Mouse (Mus musculus): ENCODE measurements around the gene Smpd2. TPM values are rescaled to one million over a fixed set of nuclear protein-coding genes. Genes with fewer than 3 reads are reported as not detected.

The Smpd2 gene
- 67.9 and 72.7 TPM in 2 replicates for polyA plus RNA-seq (2012; rRNA removed)

DNA sequence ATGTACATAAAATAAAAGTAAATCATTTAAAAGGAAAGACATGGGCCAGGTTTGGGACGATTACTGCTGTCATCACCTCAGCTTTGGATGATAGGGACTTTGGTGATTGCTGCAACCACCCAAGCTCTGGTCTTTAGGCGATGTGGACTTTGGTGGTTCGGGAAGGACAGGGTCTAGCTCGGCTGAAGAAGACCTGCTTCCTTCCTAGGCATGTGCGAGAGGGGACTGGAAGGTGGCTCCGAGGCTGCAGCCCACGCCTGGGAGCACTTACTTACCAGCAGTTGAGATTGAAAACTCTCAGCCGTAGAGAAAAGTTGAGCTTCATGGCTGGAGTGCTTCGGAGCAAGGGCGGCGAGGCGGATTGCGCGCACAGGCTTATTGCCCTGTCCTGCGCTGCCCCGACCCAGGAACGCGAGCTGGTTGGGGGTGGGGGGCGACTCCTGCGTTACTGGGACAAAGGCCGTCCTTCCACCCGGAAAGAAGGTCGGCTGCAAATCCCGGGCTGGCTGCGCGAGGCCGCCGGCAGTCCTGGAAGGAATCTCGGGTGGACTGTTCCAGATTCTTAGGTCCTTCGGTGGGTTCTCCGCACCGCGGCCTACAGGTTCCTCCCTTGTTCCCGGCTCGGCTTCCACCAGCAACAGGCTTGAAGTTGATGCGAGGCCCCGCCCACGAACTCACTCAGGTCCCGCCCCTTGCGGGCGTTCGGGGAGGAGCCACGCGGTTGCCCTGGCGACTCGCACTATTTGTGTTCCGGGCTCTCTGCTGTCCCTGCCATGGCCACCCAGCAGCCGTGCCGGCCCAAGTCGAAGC, at the start of gene Smpd2, which contains the start of gene Ppil6:
Gene Smpd2 (minus strand): TSS at position 662 of the 810 bp plus-strand sequence.
Gene Ppil6 (plus strand): TSS at position 732 of the 810 bp plus-strand sequence.
- TF ChIP-seq CTCF (IDR thresholded peaks at IDR 0.05; ENCODE audit: insufficient read depth, low read length) (no peak), POLR2A (IDR thresholded peaks at IDR 0.05; ENCODE audit: borderline replicate concordance, extremely low read depth, low read depth, low read length) (peak; percentile 73; the same call in 1 of the 2 replicates)
- WGBS = under 1% methylated on average over 50 of the region's 50 CpGs
- H3K4me1 ChIP-seq (ENCODE audit: control insufficient read depth, insufficient read depth, low read length) = peaks cover 14% of the 10 kb centered on the region
- peak within 1 kb of the TSS; percentile 81 for H3K4me3 ChIP-seq (replicated peaks; ENCODE audit: extremely low read depth, low read depth, low read length)
- DNase-seq = peak; percentile 97

- 94% methylated on average over 4 of the region's 4 CpGs for WGBS
- TF ChIP-seq CTCF (IDR thresholded peaks at IDR 0.05; ENCODE audit: insufficient read depth, low read length) = no peak
- TF ChIP-seq POLR2A (IDR thresholded peaks at IDR 0.05; ENCODE audit: borderline replicate concordance, extremely low read depth, low read depth, low read length) = no peak
- Histone ChIP-seq H3K4me1 (ENCODE audit: control insufficient read depth, insufficient read depth, low read length) (no peaks in the 10 kb centered on the region), H3K4me3 (replicated peaks; ENCODE audit: extremely low read depth, low read depth, low read length) (no peak overlapping the region)
- DNase-seq = no peak
These were observed 48.8 kb upstream of the Smpd2 start for GRCm38 (mm10) chr10:41538986-41539385.

GRCm38 (mm10) chr10:41537983-41538330, 47.8 kb upstream of the Smpd2 start:
- TF ChIP-seq CTCF (IDR thresholded peaks at IDR 0.05; ENCODE audit: insufficient read depth, low read length) (no peak), POLR2A (IDR thresholded peaks at IDR 0.05; ENCODE audit: borderline replicate concordance, extremely low read depth, low read depth, low read length) (no peak)
- H3K4me1 ChIP-seq (ENCODE audit: control insufficient read depth, insufficient read depth, low read length) = no peaks in the 10 kb centered on the region
- DNase-seq = no peak
- WGBS = 96% methylated on average over 3 of the region's 3 CpGs
- H3K4me3 ChIP-seq (replicated peaks; ENCODE audit: extremely low read depth, low read depth, low read length) = no peak overlapping the region

DNA sequence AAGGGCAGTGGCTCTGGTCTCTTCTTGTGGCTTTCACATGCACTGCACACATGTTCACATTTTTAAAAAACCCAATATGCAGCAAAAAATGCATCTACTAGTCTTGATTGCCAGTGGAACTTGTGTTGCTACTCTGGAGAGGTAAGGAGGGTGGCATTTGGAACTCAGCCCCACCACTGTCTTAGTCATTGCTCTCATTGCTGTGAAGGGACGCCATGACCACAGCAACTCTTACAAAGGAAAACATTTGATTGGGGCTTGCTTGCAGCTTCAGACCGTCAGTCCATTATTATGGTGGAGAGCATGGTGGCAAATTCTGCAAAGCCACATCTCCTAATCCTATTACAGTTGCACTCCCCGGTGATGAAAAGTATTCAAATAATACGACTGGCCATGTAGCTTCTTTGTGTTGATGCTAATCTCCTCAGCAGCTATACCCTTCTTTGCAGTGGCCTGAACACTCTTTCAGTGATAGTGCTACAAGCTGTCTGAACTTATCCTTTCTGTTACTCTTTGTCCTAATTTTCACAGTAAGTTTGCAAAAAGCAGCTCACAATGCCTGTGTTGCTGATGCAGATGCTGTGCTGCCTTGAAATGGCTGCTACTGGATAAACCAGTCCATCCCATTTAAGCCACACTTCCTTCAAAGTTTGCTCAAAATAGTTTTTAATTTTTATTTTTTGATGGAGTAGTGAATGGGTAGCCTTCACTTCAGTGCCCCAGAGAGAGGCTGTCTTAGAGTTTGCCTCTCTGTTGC, 47.2 kb upstream of the Smpd2 start:
- Histone ChIP-seq H3K4me1 (ENCODE audit: control insufficient read depth, insufficient read depth, low read length) (no peaks in the 10 kb centered on the region), H3K4me3 (replicated peaks; ENCODE audit: extremely low read depth, low read depth, low read length) (no peak overlapping the region)
- no peak for DNase-seq
- no peak for TF ChIP-seq POLR2A (IDR thresholded peaks at IDR 0.05; ENCODE audit: borderline replicate concordance, extremely low read depth, low read depth, low read length)
- no peak for TF ChIP-seq CTCF (IDR thresholded peaks at IDR 0.05; ENCODE audit: insufficient read depth, low read length)
- 93% methylated on average over 4 of the region's 4 CpGs for WGBS

DNA sequence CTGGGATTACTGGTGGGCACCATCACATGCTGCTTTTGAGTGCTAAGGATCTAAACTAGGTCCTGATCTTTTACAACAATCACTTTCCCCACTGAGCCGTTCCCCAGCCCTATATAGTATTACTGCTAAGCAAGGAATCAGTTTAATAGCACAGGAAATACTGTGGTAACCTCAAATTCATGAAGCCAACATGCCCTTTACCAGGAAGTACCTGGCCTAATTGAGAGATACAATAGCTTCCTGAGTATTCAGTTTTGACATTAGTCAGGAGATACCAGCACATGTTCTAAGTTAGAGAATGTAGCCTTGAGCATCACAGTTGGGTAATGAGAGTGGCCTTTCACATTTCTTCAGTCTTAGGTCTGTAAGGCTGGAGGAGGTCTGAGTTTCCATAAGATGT, 46.5 kb upstream of the Smpd2 start:
- TF ChIP-seq CTCF (IDR thresholded peaks at IDR 0.05; ENCODE audit: insufficient read depth, low read length) (no peak), POLR2A (IDR thresholded peaks at IDR 0.05; ENCODE audit: borderline replicate concordance, extremely low read depth, low read depth, low read length) (no peak)
- no peak overlapping the region for H3K4me3 ChIP-seq (replicated peaks; ENCODE audit: extremely low read depth, low read depth, low read length)
- no peak for DNase-seq
- WGBS = 91% methylated on average over 1 of the region's 1 CpGs
- H3K4me1 ChIP-seq (ENCODE audit: control insufficient read depth, insufficient read depth, low read length) = no peaks in the 10 kb centered on the region

GRCm38 (mm10) chr10:41535991-41536390, 45.8 kb upstream of the Smpd2 start:
- TF ChIP-seq POLR2A (IDR thresholded peaks at IDR 0.05; ENCODE audit: borderline replicate concordance, extremely low read depth, low read depth, low read length) (no peak), CTCF (IDR thresholded peaks at IDR 0.05; ENCODE audit: insufficient read depth, low read length) (no peak)
- DNase-seq = no peak
- WGBS = 94% methylated on average over 2 of the region's 2 CpGs
- Histone ChIP-seq H3K4me1 (ENCODE audit: control insufficient read depth, insufficient read depth, low read length) (no peaks in the 10 kb centered on the region), H3K4me3 (replicated peaks; ENCODE audit: extremely low read depth, low read depth, low read length) (no peak overlapping the region)

DNA sequence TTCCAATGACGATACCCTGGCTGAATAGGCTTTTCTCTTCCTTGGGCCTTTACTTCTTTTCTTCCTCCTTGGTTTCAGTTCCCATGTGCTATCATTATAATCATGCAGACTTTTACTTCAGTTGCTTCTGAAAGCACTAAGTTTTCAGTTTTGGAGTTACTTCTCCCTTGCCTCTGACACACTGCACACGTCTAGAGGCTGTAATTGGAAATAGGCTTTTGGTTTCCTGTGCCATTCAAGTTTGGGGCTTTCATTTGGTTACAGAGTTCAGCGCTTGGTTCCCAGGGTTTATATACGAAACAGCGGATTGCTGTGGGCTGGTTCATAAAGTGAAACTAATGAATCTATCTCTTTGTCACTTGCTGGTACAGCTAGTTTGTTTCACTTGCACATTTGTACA, 39.8 kb upstream of the Smpd2 start:
- Histone ChIP-seq H3K4me1 (ENCODE audit: control insufficient read depth, insufficient read depth, low read length) (peaks cover 3% of the 10 kb centered on the region; the same call in 1 of the 2 replicates), H3K4me3 (replicated peaks; ENCODE audit: extremely low read depth, low read depth, low read length) (no peak overlapping the region)
- WGBS = 85% methylated on average over 5 of the region's 5 CpGs
- no peak for DNase-seq
- no peak for TF ChIP-seq POLR2A (IDR thresholded peaks at IDR 0.05; ENCODE audit: borderline replicate concordance, extremely low read depth, low read depth, low read length)
- TF ChIP-seq CTCF (IDR thresholded peaks at IDR 0.05; ENCODE audit: insufficient read depth, low read length) = no peak

GRCm38 (mm10) chr10:41525696-41526095, 35.5 kb upstream of the Smpd2 start:
- 64% methylated on average over 1 of the region's 1 CpGs for WGBS
- TF ChIP-seq CTCF (IDR thresholded peaks at IDR 0.05; ENCODE audit: insufficient read depth, low read length) (no peak), POLR2A (IDR thresholded peaks at IDR 0.05; ENCODE audit: borderline replicate concordance, extremely low read depth, low read depth, low read length) (no peak)
- H3K4me1 ChIP-seq (ENCODE audit: control insufficient read depth, insufficient read depth, low read length) = peaks cover 13% of the 10 kb centered on the region
- H3K4me3 ChIP-seq (replicated peaks; ENCODE audit: extremely low read depth, low read depth, low read length) = no peak overlapping the region
- no peak for DNase-seq

- peaks cover 13% of the 10 kb centered on the region for H3K4me1 ChIP-seq (ENCODE audit: control insufficient read depth, insufficient read depth, low read length)
- no peak overlapping the region for H3K4me3 ChIP-seq (replicated peaks; ENCODE audit: extremely low read depth, low read depth, low read length)
- TF ChIP-seq CTCF (IDR thresholded peaks at IDR 0.05; ENCODE audit: insufficient read depth, low read length) = no peak
- TF ChIP-seq POLR2A (IDR thresholded peaks at IDR 0.05; ENCODE audit: borderline replicate concordance, extremely low read depth, low read depth, low read length) = no peak
- no peak for DNase-seq
- WGBS = 39% methylated on average over 3 of the region's 3 CpGs
These were observed 33.2 kb upstream of the Smpd2 start for GRCm38 (mm10) chr10:41523386-41523785.
